Mouse (Mus musculus) ES-E14 (cell line): ENCODE measurements at regions not wholly inside any gene's neighbourhood (a gene's known extent, or its start where the extent isn't known, plus 50 kb on each side); places are given as distances from the start of the nearest gene placed in this dataset.

ENCODE experiments used
- DNase-seq: peaks from one replicate; pipeline ENCODE4 v3.0.0-alpha.2; 2013; ENCODE audit warnings: low read depth, low spot score
- H3K27ac ChIP-seq: 2 replicates; pipeline ENCODE4 v1.5.1; 2012; ENCODE audit warnings: low read depth, mild to moderate bottlenecking, low read length, moderate library complexity, mixed read lengths; ENCODE audit not compliant: poor library complexity, insufficient read depth, severe bottlenecking
- H3K36me3 ChIP-seq: 2 replicates; pipeline ENCODE4 v1.6.1; 2012; ENCODE audit warnings: mild to moderate bottlenecking, low read length, moderate library complexity, mixed read lengths; ENCODE audit not compliant: control insufficient read depth, poor library complexity, insufficient read depth, severe bottlenecking
- H3K4me1 ChIP-seq, 2 experiments: fragments of 150-350 bp in 1 of 2; sonication (generic) in 1 of 2; 2 replicates each; pipeline ENCODE4 v1.6.1; 2012; ENCODE audit warnings: low read length in 2 of 2, mild to moderate bottlenecking in 1 of 2, mixed read lengths in 1 of 2; ENCODE audit not compliant: control insufficient read depth in 2 of 2, insufficient read depth in 2 of 2, poor library complexity in 1 of 2
- H3K4me3 ChIP-seq, 2 experiments: fragments of 150-350 bp in 1 of 2; sonication (generic) in 1 of 2; 2 replicates each; pipeline ENCODE4 v1.5.1; 2012; ENCODE audit warnings: low read length in 2 of 2, low read depth in 1 of 2, mild to moderate bottlenecking in 1 of 2, mixed read lengths in 1 of 2; ENCODE audit not compliant: insufficient read depth in 1 of 2, poor library complexity in 1 of 2, severe bottlenecking in 1 of 2
- H3K9ac ChIP-seq: 2 replicates; pipeline ENCODE4 v1.6.1; 2012; ENCODE audit warnings: low read depth, mild to moderate bottlenecking, low read length, mixed read lengths; ENCODE audit not compliant: poor library complexity, insufficient read depth, severe bottlenecking
- H3K9me3 ChIP-seq: fragments of 150-350 bp; sonication (generic); 2 replicates; pipeline ENCODE4 v1.6.1; 2012; ENCODE audit warnings: low read depth, mild to moderate bottlenecking, low read length; ENCODE audit not compliant: control insufficient read depth, insufficient read depth
- CHD2 ChIP-seq: IDR thresholded peaks from 2 replicates; pipeline ENCODE4 v1.6.1; 2014; ENCODE audit warnings: mild to moderate bottlenecking, low read depth, low read length, inconsistent platforms
- HCFC1 ChIP-seq: IDR thresholded peaks from 2 replicates; pipeline ENCODE4 v1.6.1; 2012; ENCODE audit warnings: low read length, inconsistent platforms, borderline replicate concordance; ENCODE audit not compliant: insufficient read depth
- MAFK ChIP-seq: IDR thresholded peaks from 2 replicates; pipeline ENCODE4 v1.6.1; 2014; ENCODE audit warnings: mild to moderate bottlenecking, low read depth, low read length, inconsistent platforms; ENCODE audit not compliant: insufficient read depth
- ZC3H11A ChIP-seq: IDR thresholded peaks from 2 replicates; pipeline ENCODE4 v1.6.1; 2012; ENCODE audit warnings: low read depth, mild to moderate bottlenecking, inconsistent platforms, low read length, borderline replicate concordance
- ZNF384 ChIP-seq: IDR thresholded peaks from 2 replicates; pipeline ENCODE4 v1.6.1; 2012; ENCODE audit warnings: low read depth, low read length, inconsistent platforms
- in situ Hi-C, 2 experiments: fragments of 600-800 bp; cut with MboI; formaldehyde crosslinking; loops; one replicate each; pipeline ENCODE4 v1.15.1; 2025; ENCODE audit warnings: low sequenced_read_pairs in 2 of 2, inconsistent platforms in 1 of 2; ENCODE audit not compliant: unreplicated experiment in 2 of 2

- no peak overlapping the region for H3K4me3 ChIP-seq
- H3K27ac ChIP-seq: no peak overlapping the region
- no peaks in the 10 kb centered on the region for H3K4me1 ChIP-seq
- no peaks in the 10 kb centered on the region for H3K36me3 ChIP-seq
- in situ Hi-C loops: no loop called here
- no peak for DNase-seq
- TF ChIP-seq MAFK (no peak), ZNF384 (no peak), ZC3H11A (no peak), HCFC1 (no peak)
- no peak overlapping the region for H3K9ac ChIP-seq
- H3K9me3 ChIP-seq: no peaks in the 10 kb centered on the region
These were observed 318.2 kb downstream of the Gm10295 start for GRCm38 (mm10) chr7:71033121-71033520.

DNA sequence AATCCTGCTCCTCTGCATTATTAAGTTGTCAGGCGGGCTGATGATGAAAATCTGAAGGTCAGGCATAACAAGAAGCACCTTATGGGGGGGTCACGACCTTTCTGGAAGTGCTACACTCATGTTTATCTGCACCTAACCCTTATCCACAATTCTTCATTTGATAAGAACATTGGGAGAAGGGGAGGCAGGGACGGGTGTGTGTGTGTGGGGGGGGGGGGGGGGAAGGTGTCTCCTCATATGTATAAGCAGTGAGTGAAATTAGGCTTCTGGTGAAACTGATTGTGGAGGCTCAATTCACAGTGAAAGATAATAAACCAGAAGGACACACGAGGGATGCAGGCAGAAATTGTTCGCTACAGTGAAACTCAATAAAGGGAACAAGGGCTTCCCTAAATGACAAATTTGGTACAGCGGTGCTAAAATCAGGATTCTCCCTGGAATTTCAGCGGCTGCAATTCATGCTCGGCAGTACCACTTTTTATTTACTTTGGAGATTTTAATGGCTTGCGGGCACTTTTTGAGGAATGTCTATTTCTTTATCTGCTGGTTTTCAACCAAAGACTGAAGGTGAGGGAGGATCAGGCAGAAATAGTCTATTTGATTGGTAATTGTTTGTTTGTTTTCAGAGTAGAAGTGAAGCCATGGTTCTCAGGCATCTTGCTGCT lies 327.2 kb downstream of the Gm10295 start:
- H3K4me1 ChIP-seq: peaks cover 0 to 2% of the 10 kb centered on the region in 2 experiments; a peak in 1 of 4 replicates
- in situ Hi-C loops: no loop called here
- no peak overlapping the region for H3K27ac ChIP-seq
- H3K36me3 ChIP-seq: no peaks in the 10 kb centered on the region
- H3K9ac ChIP-seq: no peak overlapping the region
- no peak for TF ChIP-seq ZC3H11A
- TF ChIP-seq HCFC1: no peak
- no peak for TF ChIP-seq ZNF384
- TF ChIP-seq CHD2: no peak
- TF ChIP-seq MAFK: no peak
- H3K4me3 ChIP-seq: no peak overlapping the region
- no peak for DNase-seq
- H3K9me3 ChIP-seq: no peaks in the 10 kb centered on the region

DNA sequence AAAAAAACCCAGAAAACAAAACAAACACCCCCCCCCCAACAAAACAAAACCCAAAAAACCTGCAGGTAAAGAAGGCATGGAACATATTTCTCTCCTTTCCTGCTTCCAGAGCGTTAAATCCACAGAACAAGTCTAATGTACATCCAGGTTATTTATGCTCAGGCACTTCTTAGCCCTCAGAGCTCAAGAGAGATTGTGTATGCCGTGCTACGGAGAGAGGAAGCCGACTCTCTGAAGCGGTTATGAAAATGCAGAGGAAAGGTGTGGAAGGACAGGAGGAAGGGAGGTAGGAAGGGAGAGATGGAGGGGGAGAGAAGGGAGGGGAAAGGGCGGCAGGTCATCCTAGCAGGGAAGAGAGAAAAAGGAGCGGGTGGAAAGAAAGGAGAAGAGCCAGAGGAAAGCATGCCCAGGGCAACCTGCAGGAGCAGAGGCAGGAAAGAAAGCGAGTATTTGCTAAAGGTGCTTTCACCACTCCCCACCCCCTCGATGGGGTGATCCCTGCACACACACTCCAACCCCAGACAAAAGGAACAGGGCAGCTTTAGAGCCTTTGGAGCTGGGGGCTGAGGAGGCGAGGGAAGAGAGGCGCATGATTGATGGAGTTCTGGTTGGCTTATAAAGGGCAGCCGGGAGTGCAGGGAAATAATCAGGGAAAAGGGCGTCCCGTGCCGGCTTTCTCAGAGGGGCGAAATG lies 327.9 kb downstream of the Gm10295 start:
- Histone ChIP-seq H3K4me3 (no peak overlapping the region), H3K27ac (no peak overlapping the region)
- peak; percentile 9 for DNase-seq

More for the DNA sequence above, 327.9 kb downstream of the Gm10295 start:
- Histone ChIP-seq H3K9me3 (no peaks in the 10 kb centered on the region), H3K4me1 (peaks cover 0 to 2% of the 10 kb centered on the region in 2 experiments; a peak in 1 of 4 replicates), H3K9ac (no peak overlapping the region), H3K36me3 (no peaks in the 10 kb centered on the region)
- no peak for TF ChIP-seq ZNF384
- in situ Hi-C loops: no loop called here
